Mouse (Mus musculus): Measurements from ENCODE around the gene Hivep3. TPM values are rescaled to one million over a fixed set of nuclear protein-coding genes. Genes with fewer than 3 reads are reported as not detected.

The Hivep3 gene
- polyA plus RNA-seq (2016; fragmentation: Nextera tagmentation; extraction: Ambion mirVana) = 3.2 and 3.3 TPM in 2 replicates

DNA sequence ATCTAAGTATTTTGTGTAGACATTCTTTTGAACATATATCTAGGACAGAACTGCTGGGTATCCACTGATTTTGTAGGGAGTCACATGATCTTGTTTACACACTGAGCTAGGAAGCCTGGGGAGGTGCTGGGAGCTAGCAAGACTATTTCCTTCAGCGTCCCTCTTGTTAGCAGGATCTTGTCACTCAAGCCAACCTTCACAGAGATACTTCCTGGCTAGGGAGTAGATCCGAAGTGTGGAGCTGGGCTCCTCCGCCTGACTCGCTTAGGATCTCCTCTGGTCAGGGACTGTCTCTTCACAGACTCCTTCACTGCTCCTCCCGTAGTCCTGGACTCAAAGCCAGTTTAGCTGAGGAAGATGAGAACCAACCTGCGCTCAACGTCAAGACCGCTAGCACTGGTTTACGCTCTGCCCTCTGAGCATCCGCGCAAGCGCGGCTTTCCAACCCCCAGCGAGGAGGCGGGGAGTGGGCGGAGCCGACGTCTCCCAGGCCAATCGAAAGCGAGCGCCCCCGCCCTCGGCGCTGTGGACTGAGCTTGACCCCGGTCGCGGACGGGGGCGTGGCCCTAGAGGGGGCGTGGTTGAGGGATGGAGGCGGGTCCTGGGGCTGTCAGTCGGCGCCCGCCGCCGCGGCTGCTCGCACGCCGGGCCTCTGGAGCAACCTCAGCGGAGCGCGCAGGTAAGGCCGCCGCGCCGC lies at the start of gene Hivep3:
TSS of gene Hivep3 (plus strand) at position 601 of the 697 bp plus-strand sequence.
- DNase-seq (ENCODE audit: low spot score) = peak; percentile 99
- peaks cover 10% of the 10 kb centered on the region; the same call in 1 of the 2 replicates for H3K4me1 ChIP-seq
- peaks cover 41% of the 10 kb centered on the region for H3K27me3 ChIP-seq (ENCODE audit: insufficient read depth, poor library complexity, severe bottlenecking)
- peak within 1 kb of the TSS; percentile 67 for H3K27ac ChIP-seq
- under 1% methylated on average over 47 of the region's 47 CpGs for WGBS
- H3K4me3 ChIP-seq = peak within 1 kb of the TSS; percentile 86
- H3K36me3 ChIP-seq = no peaks in the 10 kb centered on the region
- H3K9me3 ChIP-seq = no peaks in the 10 kb centered on the region

DNA sequence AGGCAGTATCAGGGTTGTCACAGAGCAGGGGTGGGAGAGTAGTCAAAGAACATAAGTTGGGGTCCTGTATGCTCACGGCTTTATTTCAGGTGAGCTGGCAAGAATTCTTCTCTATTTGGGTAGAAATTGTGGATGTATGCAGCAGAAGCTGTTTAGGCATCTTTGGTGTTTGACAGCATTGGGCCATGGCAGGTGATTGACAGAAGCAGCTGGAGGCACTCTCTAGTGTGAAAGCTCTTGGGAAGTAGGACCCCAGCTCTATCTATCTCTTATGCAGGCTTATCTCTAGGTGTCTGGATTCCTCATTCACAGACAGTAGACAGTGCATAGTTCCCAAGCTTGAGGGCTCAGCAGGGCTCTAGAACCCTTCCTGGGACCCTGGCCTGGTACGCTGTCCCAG lies 47.8 kb upstream of the Hivep3 start:
- no peaks in the 10 kb centered on the region for H3K9me3 ChIP-seq
- no peaks in the 10 kb centered on the region for H3K27me3 ChIP-seq (ENCODE audit: insufficient read depth, poor library complexity, severe bottlenecking)
- WGBS = 58% methylated on average over 2 of the region's 2 CpGs
- H3K36me3 ChIP-seq = no peaks in the 10 kb centered on the region
- peaks cover 14% of the 10 kb centered on the region for H3K4me1 ChIP-seq
- H3K27ac ChIP-seq = no peak overlapping the region
- no peak overlapping the region for H3K4me3 ChIP-seq
- no peak for DNase-seq (ENCODE audit: low spot score)

DNA sequence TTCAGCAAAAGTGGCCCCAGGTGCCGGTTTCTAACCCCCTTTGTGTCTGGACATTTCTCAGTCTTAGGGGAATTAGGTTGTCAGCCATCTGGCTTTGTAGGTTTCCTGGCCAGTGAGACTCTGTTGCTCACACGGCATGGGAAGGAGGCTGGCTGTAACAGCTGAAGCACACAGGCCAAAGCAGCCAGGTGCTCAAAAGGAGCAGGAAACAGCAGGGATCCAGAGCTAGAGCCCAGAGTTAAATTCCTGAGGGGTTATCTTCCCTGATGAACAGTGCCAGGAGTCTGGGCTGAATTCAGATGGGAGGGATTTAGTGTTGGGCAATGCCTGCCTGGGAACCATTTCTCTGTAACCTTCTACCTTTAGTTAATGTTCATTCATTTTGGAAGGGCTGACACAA lies 35.2 kb upstream of the Hivep3 start:
- H3K27me3 ChIP-seq (ENCODE audit: insufficient read depth, poor library complexity, severe bottlenecking) = no peaks in the 10 kb centered on the region
- 63% methylated on average over 2 of the region's 2 CpGs for WGBS
- DNase-seq (ENCODE audit: low spot score) = no peak
- no peak overlapping the region for H3K27ac ChIP-seq
- no peaks in the 10 kb centered on the region for H3K36me3 ChIP-seq
- H3K4me3 ChIP-seq = no peak overlapping the region
- H3K4me1 ChIP-seq = no peaks in the 10 kb centered on the region
- no peaks in the 10 kb centered on the region for H3K9me3 ChIP-seq

DNA sequence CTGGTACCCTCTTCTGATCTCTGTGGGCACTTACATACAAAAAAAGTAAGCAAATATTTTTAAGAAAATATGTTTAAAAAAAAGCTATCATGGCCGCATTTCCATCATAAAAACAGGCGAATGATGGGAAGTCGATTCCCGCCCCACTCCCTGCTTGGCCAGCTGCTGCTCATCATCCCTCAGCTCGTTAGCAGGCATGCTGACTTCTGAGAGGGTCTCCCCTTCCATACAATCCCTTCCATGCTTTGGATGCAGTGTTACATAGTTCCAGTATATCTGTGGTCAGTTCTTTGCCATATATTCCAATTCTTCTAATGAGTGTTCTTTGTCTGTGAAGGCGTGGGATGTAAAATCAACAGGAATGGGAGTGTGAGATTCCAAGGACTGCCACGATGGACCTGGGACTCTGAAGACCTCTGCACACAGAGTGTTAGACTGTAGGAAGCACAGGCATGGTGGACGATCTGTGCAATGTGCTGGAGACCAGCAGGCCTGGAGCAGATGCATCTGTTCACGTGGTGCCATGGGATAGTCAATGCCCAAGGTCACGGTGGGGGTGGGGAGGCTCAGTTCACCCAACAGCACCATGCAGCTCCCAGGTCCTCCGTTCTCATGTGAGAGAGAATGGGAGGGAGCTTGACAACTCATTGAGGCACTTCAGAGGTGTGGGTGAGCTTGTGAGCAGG lies 32.2 kb upstream of the Hivep3 start:
- Histone ChIP-seq H3K4me3 (no peak overlapping the region), H3K36me3 (no peaks in the 10 kb centered on the region), H3K27ac (no peak overlapping the region), H3K9me3 (no peaks in the 10 kb centered on the region), H3K27me3 (ENCODE audit: insufficient read depth, poor library complexity, severe bottlenecking) (no peaks in the 10 kb centered on the region), H3K4me1 (no peaks in the 10 kb centered on the region)
- no peak for DNase-seq (ENCODE audit: low spot score)
- WGBS = 78% methylated on average over 11 of the region's 11 CpGs

DNA sequence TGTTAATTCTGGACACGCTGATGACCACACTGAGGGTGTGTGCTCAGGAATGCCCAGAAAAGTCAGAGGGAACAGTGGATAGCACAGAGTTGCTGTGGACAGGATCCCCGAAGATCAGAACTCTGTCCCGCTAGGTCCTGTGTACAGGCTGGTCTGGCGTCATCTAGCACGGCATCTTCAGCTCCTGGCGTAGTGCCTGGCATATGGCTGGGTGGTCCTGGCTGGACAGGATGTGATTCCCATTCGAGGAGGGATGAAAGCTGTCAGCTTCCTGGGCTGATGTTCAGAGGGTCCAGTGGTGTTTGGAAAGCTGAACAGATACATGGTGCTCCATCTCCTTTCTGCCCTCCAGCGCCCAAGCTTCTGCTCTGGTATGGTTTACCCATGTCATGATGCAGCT lies 29.6 kb upstream of the Hivep3 start:
- WGBS = 83% methylated on average over 8 of the region's 8 CpGs
- no peaks in the 10 kb centered on the region for H3K36me3 ChIP-seq

DNA sequence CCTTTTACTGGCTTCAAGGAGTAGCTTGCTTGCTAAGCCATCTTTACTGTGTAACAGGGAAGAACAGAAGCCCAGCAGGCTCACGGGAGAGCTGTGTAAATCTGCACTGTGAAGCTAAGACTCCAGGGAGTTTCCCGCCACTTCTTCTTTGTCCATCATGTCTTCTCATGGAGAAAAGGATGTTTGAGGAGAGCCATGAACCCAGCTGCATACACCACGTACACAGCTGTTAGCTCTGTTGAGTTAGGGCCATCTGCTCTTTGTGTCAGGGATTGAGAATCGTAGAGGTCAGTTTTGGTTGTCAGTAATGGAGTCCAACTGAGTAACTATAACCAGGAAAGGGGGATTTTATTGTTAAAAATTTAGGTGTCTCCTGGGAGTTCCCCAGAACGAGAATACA lies 26.3 kb upstream of the Hivep3 start:
- H3K9me3 ChIP-seq = no peaks in the 10 kb centered on the region
- no peak overlapping the region for H3K27ac ChIP-seq
- H3K27me3 ChIP-seq (ENCODE audit: insufficient read depth, poor library complexity, severe bottlenecking) = no peaks in the 10 kb centered on the region
- WGBS = 77% methylated on average over 5 of the region's 5 CpGs
- no peaks in the 10 kb centered on the region for H3K36me3 ChIP-seq
- no peaks in the 10 kb centered on the region for H3K4me1 ChIP-seq
- no peak overlapping the region for H3K4me3 ChIP-seq
- no peak for DNase-seq (ENCODE audit: low spot score)

More for the DNA sequence above, 29.6 kb upstream of the Hivep3 start:
- Histone ChIP-seq H3K4me1 (no peaks in the 10 kb centered on the region), H3K4me3 (no peak overlapping the region), H3K27me3 (ENCODE audit: insufficient read depth, poor library complexity, severe bottlenecking) (no peaks in the 10 kb centered on the region), H3K27ac (no peak overlapping the region), H3K9me3 (no peaks in the 10 kb centered on the region)
- no peak for DNase-seq (ENCODE audit: low spot score)

DNA sequence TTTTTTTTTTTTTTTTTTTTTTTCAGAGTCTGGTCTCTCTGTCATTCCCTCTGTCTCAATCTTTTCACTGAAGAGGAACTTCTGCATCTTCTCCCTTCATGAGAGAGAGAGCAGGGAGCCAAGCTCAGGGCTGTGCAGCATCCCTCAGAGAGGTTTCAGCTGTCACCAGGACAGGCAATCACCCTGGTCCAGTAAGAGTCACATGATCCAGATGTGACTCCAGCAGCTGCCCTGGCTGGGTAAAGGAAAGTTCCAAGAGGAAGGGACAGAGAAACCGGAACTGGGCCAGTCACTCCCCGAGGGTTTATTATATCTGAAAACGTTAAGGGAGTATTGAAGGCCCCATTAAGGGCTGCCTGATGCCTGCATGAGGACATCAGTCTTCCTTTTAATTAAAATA lies 25.8 kb upstream of the Hivep3 start:
- Histone ChIP-seq H3K36me3 (no peaks in the 10 kb centered on the region), H3K9me3 (no peaks in the 10 kb centered on the region), H3K27ac (no peak overlapping the region), H3K4me1 (no peaks in the 10 kb centered on the region), H3K4me3 (no peak overlapping the region), H3K27me3 (ENCODE audit: insufficient read depth, poor library complexity, severe bottlenecking) (no peaks in the 10 kb centered on the region)
- WGBS = 60% methylated on average over 3 of the region's 3 CpGs
- DNase-seq (ENCODE audit: low spot score) = no peak

DNA sequence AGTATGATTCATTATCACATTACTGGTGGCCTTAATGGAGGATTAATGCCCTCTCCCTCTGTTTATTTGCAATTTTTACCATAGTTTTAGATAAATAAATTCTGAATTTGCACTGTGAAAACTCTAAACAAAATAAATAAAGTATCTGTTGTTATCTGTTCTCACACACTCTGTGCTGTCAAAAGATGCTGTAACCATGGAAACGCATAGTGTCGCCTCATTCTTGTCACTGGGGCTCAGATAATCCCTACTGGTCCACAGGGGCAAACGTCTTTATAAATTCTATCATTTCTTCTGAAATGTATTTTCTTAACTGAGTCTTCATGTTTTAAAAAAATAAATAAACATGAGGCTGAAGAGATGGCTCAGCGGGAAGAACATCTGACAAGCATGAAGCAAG lies 23.4 kb upstream of the Hivep3 start:
- H3K9me3 ChIP-seq = no peaks in the 10 kb centered on the region
- H3K27me3 ChIP-seq (ENCODE audit: insufficient read depth, poor library complexity, severe bottlenecking) = no peaks in the 10 kb centered on the region
- no peaks in the 10 kb centered on the region for H3K36me3 ChIP-seq
- H3K27ac ChIP-seq = no peak overlapping the region
- no peaks in the 10 kb centered on the region for H3K4me1 ChIP-seq
- DNase-seq (ENCODE audit: low spot score) = no peak
- H3K4me3 ChIP-seq = no peak overlapping the region
- WGBS = 62% methylated on average over 4 of the region's 4 CpGs

DNA sequence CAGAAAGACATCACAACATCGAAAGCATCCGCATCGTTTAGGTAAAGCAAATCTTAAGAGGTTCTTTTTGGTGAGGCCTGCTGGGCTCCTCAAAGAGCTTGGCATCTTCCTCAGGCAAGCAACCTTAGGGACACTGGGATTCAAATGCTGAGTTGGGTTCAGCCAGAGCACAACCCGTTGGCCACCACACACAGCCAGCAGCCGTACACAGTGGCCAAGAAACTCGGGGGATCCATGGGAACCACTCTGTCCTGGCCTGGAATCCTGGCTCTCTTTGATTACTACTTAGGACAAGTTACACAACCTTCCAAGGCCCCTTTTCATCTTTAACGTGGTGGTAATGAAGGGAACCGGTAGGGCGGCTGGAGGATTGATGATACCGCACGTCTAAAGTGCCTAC lies 16.1 kb upstream of the Hivep3 start:
- H3K4me3 ChIP-seq = no peak overlapping the region
- H3K27me3 ChIP-seq (ENCODE audit: insufficient read depth, poor library complexity, severe bottlenecking) = no peaks in the 10 kb centered on the region; the same call in 1 of the 2 replicates
- no peak for DNase-seq (ENCODE audit: low spot score)
- WGBS = 88% methylated on average over 11 of the region's 11 CpGs
- peaks cover 15% of the 10 kb centered on the region for H3K4me1 ChIP-seq
- no peak overlapping the region for H3K27ac ChIP-seq
- no peaks in the 10 kb centered on the region for H3K9me3 ChIP-seq
- no peaks in the 10 kb centered on the region for H3K36me3 ChIP-seq

DNA sequence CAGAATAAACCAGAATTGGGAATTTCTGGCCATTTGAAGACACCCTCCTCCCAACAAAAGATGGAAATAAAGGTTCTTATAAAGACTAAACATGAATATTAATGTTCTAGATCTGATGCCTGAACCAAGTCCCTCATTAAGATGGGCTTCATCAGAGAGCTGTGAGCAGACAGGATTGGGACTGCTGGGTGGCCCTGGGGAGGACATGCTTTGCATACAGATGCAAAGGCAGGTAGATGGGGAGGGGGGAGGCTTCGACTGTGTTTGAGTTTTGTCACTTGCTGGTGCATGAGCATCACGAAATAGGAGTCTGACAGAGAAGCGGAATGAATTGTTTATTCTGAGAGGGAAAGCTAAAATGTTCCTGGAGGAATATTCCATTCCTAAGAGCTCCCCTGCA lies 12.1 kb upstream of the Hivep3 start:
- Histone ChIP-seq H3K4me3 (no peak overlapping the region), H3K9me3 (no peaks in the 10 kb centered on the region), H3K27ac (no peak overlapping the region), H3K4me1 (peaks cover 15% of the 10 kb centered on the region), H3K27me3 (ENCODE audit: insufficient read depth, poor library complexity, severe bottlenecking) (peaks cover 10% of the 10 kb centered on the region; the same call in 1 of the 2 replicates), H3K36me3 (no peaks in the 10 kb centered on the region)
- no peak for DNase-seq (ENCODE audit: low spot score)
- WGBS = 73% methylated on average over 3 of the region's 3 CpGs

DNA sequence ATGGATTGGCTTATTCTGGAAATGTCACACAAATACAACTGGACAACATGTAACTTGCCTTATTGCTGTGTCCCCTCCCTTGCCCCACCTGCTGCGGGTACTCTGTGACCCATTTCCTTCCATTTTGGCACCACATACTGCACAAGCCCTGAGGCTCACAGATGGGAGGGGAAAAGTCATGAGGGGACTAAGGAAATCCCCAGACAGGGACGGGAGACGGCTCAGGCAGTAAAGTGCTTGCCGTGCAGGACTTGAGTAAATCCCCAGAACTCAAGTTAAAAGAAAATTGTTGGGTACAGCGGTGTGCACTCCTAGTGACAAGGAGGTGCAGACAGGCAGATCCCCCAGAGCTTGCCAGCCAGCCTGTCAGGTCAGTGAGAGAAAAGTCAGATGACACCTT lies 7.5 kb upstream of the Hivep3 start:
- WGBS = 56% methylated on average over 5 of the region's 5 CpGs
- DNase-seq (ENCODE audit: low spot score) = no peak
- no peaks in the 10 kb centered on the region for H3K9me3 ChIP-seq
- H3K27me3 ChIP-seq (ENCODE audit: insufficient read depth, poor library complexity, severe bottlenecking) = peaks cover 23% of the 10 kb centered on the region; the same call in 1 of the 2 replicates
- no peak overlapping the region for H3K27ac ChIP-seq
- no peaks in the 10 kb centered on the region for H3K36me3 ChIP-seq
- H3K4me3 ChIP-seq = no peak overlapping the region
- no peaks in the 10 kb centered on the region for H3K4me1 ChIP-seq

DNA sequence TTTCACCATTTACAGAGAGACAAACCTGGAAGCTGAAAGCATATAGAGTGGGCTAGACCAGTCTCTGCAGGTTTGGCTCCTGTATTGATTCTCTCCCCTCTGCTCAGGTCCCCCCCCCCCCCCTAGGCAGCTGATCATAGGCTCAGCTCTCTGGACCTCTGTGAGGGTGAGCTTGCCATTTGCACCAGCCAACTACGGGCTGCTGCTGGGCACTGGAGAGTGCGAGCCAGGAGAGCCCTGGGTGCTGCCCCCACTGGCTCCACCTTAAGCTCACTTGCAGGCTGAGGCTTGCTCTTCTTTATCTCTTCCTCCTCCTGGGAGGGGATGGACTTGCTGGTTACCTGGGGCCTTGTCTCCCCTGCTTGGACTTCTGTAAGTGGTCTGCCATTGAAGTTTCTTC lies 5.7 kb upstream of the Hivep3 start:
- DNase-seq (ENCODE audit: low spot score) = peak; percentile 57
- Histone ChIP-seq H3K36me3 (no peaks in the 10 kb centered on the region), H3K27me3 (ENCODE audit: insufficient read depth, poor library complexity, severe bottlenecking) (peaks cover 23% of the 10 kb centered on the region; the same call in 1 of the 2 replicates), H3K4me3 (no peak overlapping the region), H3K4me1 (no peaks in the 10 kb centered on the region), H3K27ac (no peak overlapping the region), H3K9me3 (no peaks in the 10 kb centered on the region)
- 58% methylated on average over 2 of the region's 2 CpGs for WGBS

DNA sequence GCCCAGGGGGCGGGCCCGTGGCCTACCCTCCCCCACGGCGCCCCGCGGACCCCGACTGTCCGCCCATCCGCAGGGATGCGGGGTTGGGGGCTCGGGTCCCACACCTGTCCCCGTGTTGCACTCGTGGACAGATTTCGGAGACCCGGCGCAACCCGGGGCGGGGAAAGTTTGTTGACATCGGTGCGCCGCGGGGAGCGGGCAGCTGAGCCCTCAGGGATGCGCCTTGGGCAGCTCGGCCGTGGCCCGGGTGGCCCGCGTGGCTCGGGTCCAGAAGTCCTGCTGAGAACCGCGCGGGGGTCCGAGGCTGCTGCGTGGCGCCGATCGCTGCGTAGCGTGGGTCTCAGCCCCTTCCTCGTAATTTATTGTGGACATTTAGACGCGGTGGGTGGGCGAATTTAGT lies 358 bp downstream of the Hivep3 start:
- Histone ChIP-seq H3K4me3 (peak overlapping the region; percentile 86), H3K4me1 (peaks cover 10% of the 10 kb centered on the region; the same call in 1 of the 2 replicates), H3K36me3 (no peaks in the 10 kb centered on the region), H3K27ac (peak overlapping the region; percentile 67), H3K27me3 (ENCODE audit: insufficient read depth, poor library complexity, severe bottlenecking) (peaks cover 41% of the 10 kb centered on the region), H3K9me3 (no peaks in the 10 kb centered on the region)
- 1% methylated on average over 44 of the region's 44 CpGs for WGBS
- peak; percentile 72 for DNase-seq (ENCODE audit: low spot score)
